Mouse (Mus musculus): ENCODE measurements around the gene A430078G23Rik. TPM values are rescaled to one million over a fixed set of nuclear protein-coding genes. Genes with fewer than 3 reads are reported as not detected.

A430078G23Rik gene
- polyA plus RNA-seq, 1 experiment from 2014 or later = not detected

DNA sequence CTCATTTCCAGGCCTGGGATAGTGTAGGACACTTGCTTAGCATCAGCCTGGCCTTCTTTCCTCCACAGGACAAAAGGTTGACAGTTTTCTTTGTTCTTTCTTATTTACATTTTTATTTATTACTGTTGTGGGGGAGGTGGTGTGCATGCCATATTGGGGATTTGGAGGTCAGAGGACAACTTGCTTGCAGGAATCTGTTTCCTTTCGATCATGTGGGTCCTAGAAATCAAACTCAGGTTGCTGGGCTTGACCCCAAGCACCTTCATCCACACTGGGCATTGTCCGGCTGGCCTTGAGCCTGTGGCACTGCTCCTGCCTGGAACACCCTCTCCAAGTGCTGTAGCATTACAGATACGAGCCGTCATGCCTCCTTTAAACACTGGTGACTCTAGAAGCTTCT, 63.6 kb downstream of the A430078G23Rik start:
- Histone ChIP-seq H3K27ac (replicated peaks) (no peak overlapping the region), H3K9ac (no peak overlapping the region), H3K36me3 (no peaks in the 10 kb centered on the region), H3K9me3 (no peaks in the 10 kb centered on the region), H3K4me2 (no peak overlapping the region), H3K27me3 (no peaks in the 10 kb centered on the region), H3K4me1 (replicated peaks) (peaks cover 60% of the 10 kb centered on the region), H3K4me3 (no peak overlapping the region)
- no peak for ATAC-seq (ENCODE audit: low read depth)
- 12% methylated on average over 4 of the region's 4 CpGs for WGBS

DNA sequence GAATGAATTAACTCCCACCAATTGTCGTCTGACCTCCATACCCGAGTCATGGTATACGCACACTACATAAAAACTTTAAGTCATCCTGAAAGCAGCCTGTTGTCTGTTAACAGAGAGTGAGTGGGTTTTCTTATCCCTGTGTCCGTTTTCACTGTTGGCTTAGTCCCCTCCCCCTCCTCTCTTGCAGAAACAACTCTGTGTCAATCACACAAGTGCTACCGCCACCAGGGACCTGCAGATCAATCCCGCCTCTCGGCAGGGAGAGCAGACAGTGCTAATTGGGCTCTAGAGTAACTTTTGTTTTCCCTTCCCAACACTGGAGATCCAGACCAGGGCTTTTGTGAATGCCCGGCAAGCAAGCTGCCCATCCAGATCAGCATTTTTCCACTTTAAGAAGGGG, 64.2 kb downstream of the A430078G23Rik start:
- Histone ChIP-seq H3K27me3 (no peaks in the 10 kb centered on the region), H3K4me2 (no peak overlapping the region), H3K36me3 (no peaks in the 10 kb centered on the region), H3K27ac (replicated peaks) (no peak overlapping the region), H3K9ac (no peak overlapping the region), H3K9me3 (no peaks in the 10 kb centered on the region), H3K4me3 (no peak overlapping the region), H3K4me1 (replicated peaks) (peaks cover 60% of the 10 kb centered on the region)
- 5% methylated on average over 8 of the region's 8 CpGs for WGBS
- ATAC-seq (ENCODE audit: low read depth) = no peak

DNA sequence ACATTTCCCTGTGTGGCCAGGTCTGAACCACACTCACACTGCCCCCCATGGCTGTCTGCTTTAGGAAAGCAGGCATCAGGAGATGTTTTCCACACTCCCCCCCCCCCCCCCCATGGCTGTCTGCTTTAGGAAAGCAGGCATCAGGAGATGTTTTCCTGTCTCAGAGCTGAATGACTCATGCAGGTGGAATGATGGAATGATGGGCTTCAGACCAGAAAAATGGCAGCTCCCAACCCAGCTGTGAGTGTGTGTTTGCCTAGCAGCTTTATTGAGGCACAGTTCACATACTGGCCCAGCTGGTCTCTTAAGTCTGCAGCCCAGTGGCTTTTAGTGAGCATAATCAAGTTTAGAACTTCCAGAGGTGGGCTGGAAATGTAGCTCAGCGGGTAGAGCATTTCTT, 64.9 kb downstream of the A430078G23Rik start:
- no peaks in the 10 kb centered on the region for H3K9me3 ChIP-seq
- no peak overlapping the region for H3K4me2 ChIP-seq
- no peak overlapping the region for H3K9ac ChIP-seq
- H3K27me3 ChIP-seq = no peaks in the 10 kb centered on the region
- no peaks in the 10 kb centered on the region for H3K36me3 ChIP-seq
- no peak overlapping the region for H3K27ac ChIP-seq (replicated peaks)
- WGBS = 74% methylated on average over 1 of the region's 1 CpGs
- ATAC-seq (ENCODE audit: low read depth) = no peak
- H3K4me1 ChIP-seq (replicated peaks) = peaks cover 60% of the 10 kb centered on the region
- no peak overlapping the region for H3K4me3 ChIP-seq

DNA sequence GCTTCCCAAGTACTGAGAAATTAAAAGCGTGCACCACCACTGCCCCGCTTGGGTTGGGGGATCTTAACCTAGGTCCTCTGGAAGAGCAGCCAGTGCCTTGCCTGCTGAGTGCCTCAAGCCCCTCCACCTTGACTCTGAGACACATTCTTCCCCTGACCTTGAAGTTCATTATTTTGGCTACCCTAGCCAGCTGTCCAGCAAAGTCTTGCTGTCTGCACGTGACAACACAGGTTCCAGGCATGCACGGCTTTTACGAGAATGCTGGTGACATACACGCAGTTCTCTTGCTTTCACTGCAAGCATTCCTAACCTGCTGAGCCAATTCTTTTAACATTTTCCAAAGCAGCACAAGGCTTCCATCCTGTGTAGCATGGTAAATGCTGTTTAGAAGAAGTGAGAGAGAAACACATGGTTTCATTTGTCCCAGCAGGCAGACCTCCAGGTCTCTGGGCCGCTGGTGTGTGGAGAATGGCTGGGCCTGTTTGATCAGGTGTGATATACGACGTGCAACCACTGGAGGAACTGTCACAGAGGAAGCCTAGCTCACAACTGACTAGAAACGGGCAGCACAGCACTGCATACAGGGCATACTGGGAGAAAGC, 67.0 kb downstream of the A430078G23Rik start:
- H3K4me2 ChIP-seq = no peak overlapping the region
- H3K27ac ChIP-seq (replicated peaks) = no peak overlapping the region
- no peaks in the 10 kb centered on the region for H3K9me3 ChIP-seq
- H3K36me3 ChIP-seq = no peaks in the 10 kb centered on the region
- no peak for ATAC-seq (ENCODE audit: low read depth)
- peaks cover 43% of the 10 kb centered on the region for H3K4me1 ChIP-seq (replicated peaks)
- H3K9ac ChIP-seq = no peak overlapping the region
- no peak overlapping the region for H3K4me3 ChIP-seq
- WGBS = 73% methylated on average over 10 of the region's 10 CpGs
- H3K27me3 ChIP-seq = no peaks in the 10 kb centered on the region

DNA sequence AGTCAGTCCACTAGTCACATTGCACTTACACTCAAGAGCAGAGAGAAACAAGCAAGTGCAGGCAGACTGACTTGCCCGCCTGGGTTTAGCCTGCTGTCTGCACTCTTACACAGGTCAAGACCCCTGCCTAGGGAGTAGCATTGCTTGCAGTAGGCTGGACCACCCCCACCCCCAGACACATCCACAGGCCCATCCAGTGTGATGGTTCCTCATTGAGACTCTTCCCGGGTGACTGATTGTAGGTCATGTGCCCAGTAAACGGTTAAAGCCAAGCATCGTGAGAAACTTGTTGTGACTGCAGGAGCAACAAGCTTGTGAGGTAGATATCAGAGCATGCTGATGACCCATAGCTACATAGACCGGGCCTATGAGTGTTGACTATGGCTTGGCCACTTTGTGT, 68.3 kb downstream of the A430078G23Rik start:
- no peak overlapping the region for H3K4me3 ChIP-seq
- no peaks in the 10 kb centered on the region for H3K27me3 ChIP-seq
- H3K4me2 ChIP-seq = no peak overlapping the region
- no peak overlapping the region for H3K27ac ChIP-seq (replicated peaks)
- no peak for ATAC-seq (ENCODE audit: low read depth)
- no peaks in the 10 kb centered on the region for H3K9me3 ChIP-seq
- H3K36me3 ChIP-seq = no peaks in the 10 kb centered on the region
- H3K9ac ChIP-seq = no peak overlapping the region
- WGBS = 90% methylated on average over 5 of the region's 5 CpGs
- peaks cover 30% of the 10 kb centered on the region for H3K4me1 ChIP-seq (replicated peaks)

DNA sequence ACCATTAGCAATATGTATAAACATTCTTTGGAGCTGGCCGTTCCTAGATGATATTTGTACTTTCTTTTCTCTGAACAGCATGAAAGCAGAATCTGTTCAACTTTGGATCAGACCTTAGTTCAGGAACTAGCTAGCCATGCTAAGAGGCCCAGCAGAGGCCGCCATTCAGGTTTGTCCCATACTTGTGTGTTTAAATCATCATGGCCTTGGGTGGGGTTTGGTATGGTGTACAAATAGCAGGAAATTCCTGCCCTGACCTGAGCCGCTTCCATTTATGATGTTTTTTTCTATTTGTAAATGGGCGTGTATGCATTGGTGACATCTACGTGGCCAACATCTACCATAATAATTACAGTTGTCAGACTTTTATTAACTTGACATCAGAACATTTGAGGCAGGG, 72.0 kb downstream of the A430078G23Rik start:
- ATAC-seq (ENCODE audit: low read depth) = no peak
- WGBS = 90% methylated on average over 5 of the region's 5 CpGs

DNA sequence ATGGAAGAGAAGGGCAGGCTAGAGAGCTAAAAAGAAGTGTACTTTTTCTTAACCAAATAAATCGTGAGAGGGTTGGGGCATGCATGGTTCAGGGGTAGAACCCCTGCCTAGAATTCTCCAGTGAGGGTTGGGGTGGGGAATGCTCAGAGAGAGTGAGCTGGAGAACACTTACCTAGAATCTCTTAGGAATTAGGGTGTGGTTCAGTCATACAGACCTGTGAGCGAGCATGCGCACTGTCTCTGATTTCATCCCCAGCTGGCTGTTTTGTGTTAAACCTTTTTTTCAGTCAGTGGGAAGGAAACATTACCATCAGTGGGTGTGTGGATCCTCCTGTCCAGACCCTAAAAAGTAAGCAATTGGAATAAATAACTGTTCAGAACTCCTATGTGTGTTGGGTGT, 73.0 kb downstream of the A430078G23Rik start:
- Histone ChIP-seq H3K4me1 (replicated peaks) (no peaks in the 10 kb centered on the region), H3K9me3 (no peaks in the 10 kb centered on the region), H3K27ac (replicated peaks) (no peak overlapping the region), H3K4me2 (no peak overlapping the region), H3K36me3 (peaks cover 34% of the 10 kb centered on the region), H3K9ac (no peak overlapping the region), H3K27me3 (no peaks in the 10 kb centered on the region), H3K4me3 (no peak overlapping the region)
- 87% methylated on average over 3 of the region's 3 CpGs for WGBS
- no peak for ATAC-seq (ENCODE audit: low read depth)

More for the DNA sequence above, 72.0 kb downstream of the A430078G23Rik start:
- H3K27me3 ChIP-seq = no peaks in the 10 kb centered on the region
- no peak overlapping the region for H3K27ac ChIP-seq (replicated peaks)
- H3K4me1 ChIP-seq (replicated peaks) = peaks cover 4% of the 10 kb centered on the region; the same call in 1 of the 2 replicates
- H3K4me3 ChIP-seq = no peak overlapping the region
- H3K9ac ChIP-seq = no peak overlapping the region
- H3K36me3 ChIP-seq = peaks cover 25% of the 10 kb centered on the region
- no peak overlapping the region for H3K4me2 ChIP-seq
- H3K9me3 ChIP-seq = no peaks in the 10 kb centered on the region

DNA sequence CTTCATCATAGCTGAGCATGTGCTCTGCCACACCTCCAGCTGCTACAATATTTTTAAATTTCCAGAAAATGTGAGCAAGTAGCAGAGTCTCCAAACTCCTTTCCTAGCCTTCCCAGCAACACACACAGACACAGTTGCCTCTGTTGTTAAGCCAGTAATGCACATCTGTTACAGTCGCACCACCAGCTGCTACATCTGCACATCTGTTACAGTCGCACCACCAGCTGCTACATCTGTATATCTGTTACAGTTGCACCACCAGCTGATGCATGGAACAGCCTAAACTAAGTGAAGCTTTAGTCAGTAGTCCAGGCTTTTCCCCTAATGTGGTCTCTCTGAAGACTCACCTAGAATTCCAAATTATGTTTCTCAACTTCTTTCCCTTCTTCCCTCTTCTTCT, 75.2 kb downstream of the A430078G23Rik start:
- Histone ChIP-seq H3K27me3 (no peaks in the 10 kb centered on the region), H3K36me3 (peaks cover 56% of the 10 kb centered on the region), H3K4me1 (replicated peaks) (no peaks in the 10 kb centered on the region), H3K9ac (no peak overlapping the region), H3K27ac (replicated peaks) (no peak overlapping the region), H3K4me3 (no peak overlapping the region), H3K4me2 (no peak overlapping the region), H3K9me3 (no peaks in the 10 kb centered on the region)
- 83% methylated on average over 2 of the region's 2 CpGs for WGBS
- no peak for ATAC-seq (ENCODE audit: low read depth)

DNA sequence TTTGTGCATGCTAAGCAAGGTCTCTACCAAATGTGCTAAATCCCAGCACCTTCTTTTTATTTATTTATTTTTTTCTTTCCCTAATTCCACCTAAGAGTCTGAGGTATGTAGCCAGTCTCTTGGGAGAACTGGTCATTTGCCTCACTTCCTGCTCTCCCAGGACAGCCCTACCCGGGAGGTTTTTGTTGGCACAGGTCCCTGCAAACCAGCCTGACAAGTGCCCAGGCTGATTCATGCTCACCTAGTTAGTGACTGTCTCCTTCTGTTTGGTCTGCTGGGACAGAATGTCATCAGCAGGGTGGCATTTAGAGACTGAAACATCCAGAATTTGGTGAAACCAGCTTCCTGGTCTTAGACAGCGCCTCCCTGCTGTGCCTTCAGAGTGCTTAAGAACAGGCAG, 76.8 kb downstream of the A430078G23Rik start:
- Histone ChIP-seq H3K4me2 (no peak overlapping the region), H3K27me3 (no peaks in the 10 kb centered on the region), H3K4me3 (no peak overlapping the region), H3K9ac (no peak overlapping the region), H3K36me3 (peaks cover 70% of the 10 kb centered on the region), H3K4me1 (replicated peaks) (no peaks in the 10 kb centered on the region), H3K9me3 (no peaks in the 10 kb centered on the region), H3K27ac (replicated peaks) (no peak overlapping the region)
- no peak for ATAC-seq (ENCODE audit: low read depth)
- 86% methylated on average over 2 of the region's 2 CpGs for WGBS

DNA sequence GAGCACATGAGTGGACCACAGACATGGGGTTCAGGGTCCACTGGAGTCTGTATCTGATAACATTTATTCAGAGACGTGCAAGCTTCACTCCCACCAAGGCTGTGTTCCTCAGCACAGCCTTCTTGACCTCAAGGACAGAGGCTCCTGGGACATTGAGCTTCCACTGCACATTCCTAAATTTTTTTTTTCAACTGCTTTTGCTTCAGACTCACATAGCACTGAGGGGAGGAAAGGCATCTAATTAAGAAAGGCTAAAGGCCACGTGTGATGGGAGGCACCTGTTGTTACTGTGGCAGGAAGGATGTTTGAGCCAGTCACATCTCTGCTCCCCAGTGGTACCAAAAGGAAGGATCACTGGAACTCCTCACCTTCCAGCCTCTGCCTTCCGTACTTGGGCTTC, 77.9 kb downstream of the A430078G23Rik start:
- H3K36me3 ChIP-seq = peaks cover 80% of the 10 kb centered on the region
- H3K4me2 ChIP-seq = no peak overlapping the region
- H3K9ac ChIP-seq = no peak overlapping the region
- no peaks in the 10 kb centered on the region for H3K9me3 ChIP-seq
- WGBS = 90% methylated on average over 3 of the region's 3 CpGs
- no peak overlapping the region for H3K4me3 ChIP-seq
- no peaks in the 10 kb centered on the region for H3K4me1 ChIP-seq (replicated peaks)
- no peak overlapping the region for H3K27ac ChIP-seq (replicated peaks)
- H3K27me3 ChIP-seq = no peaks in the 10 kb centered on the region
- no peak for ATAC-seq (ENCODE audit: low read depth)

DNA sequence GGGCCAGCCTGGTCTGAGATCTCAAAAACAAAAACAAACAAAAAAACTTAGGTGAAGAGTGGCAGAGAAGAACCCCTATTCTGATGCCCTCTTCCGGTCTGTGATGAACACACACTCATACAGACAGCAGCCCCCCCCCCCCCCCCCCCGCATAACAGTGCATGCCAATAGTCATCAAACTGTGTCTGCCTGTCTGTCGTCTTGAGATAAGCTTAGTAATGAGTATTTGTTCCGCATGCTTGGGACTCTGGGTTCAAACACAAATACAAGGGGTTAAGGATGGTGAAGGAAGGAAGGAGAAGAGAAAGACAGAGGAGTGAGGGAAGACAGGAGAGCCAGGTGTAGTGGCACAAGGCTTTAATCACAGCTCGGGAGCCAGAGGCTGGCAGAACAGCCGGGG, 83.3 kb downstream of the A430078G23Rik start:
- Histone ChIP-seq H3K9ac (no peak overlapping the region), H3K4me1 (replicated peaks) (no peaks in the 10 kb centered on the region), H3K36me3 (peaks cover 93% of the 10 kb centered on the region), H3K4me2 (no peak overlapping the region), H3K9me3 (no peaks in the 10 kb centered on the region), H3K4me3 (no peak overlapping the region), H3K27me3 (no peaks in the 10 kb centered on the region), H3K27ac (replicated peaks) (no peak overlapping the region)
- WGBS = 84% methylated on average over 6 of the region's 6 CpGs
- ATAC-seq (ENCODE audit: low read depth) = no peak

DNA sequence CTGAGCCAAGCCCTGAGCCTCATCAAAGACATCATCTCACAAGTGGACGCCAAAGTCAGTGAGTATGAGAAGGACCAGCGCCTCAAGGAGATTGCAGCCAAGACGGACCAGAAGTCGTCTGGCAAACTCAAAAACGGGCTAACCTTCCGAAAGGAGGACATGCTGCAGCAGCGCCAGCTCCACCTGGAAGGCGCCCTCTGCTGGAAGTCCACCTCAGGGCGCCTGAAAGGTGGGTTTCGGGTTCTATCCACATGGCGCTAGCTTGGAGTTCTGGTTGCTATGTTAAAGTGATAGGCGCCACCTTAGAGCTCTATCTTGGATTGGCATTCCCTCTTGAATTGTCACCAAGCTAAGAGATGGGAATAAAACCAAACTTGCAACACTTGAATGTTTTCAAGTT, 86.3 kb downstream of the A430078G23Rik start:
- no peak overlapping the region for H3K27ac ChIP-seq (replicated peaks)
- H3K4me1 ChIP-seq (replicated peaks) = no peaks in the 10 kb centered on the region
- WGBS = 79% methylated on average over 12 of the region's 12 CpGs
- H3K4me3 ChIP-seq = no peak overlapping the region
- H3K9me3 ChIP-seq = no peaks in the 10 kb centered on the region
- peaks cover 80% of the 10 kb centered on the region for H3K36me3 ChIP-seq
- ATAC-seq (ENCODE audit: low read depth) = no peak
- H3K27me3 ChIP-seq = no peaks in the 10 kb centered on the region
- no peak overlapping the region for H3K9ac ChIP-seq
- H3K4me2 ChIP-seq = no peak overlapping the region
